Mouse (Mus musculus) hindbrain, embryonic 14.5 days (tissue): ENCODE data around the gene Sap18b. TPM values are rescaled to one million over a fixed set of nuclear protein-coding genes. Genes with fewer than 3 reads are reported as not detected.

Experiments
- ATAC-seq: fragments of 200-750 bp; cut with Nextera tagmentation; 2 replicates; pipeline ENCODE4 v1.8.0; 2017; ENCODE audit warnings: moderate number of reproducible peaks, mild to moderate bottlenecking, moderate TSS enrichment, moderate library complexity; ENCODE audit not compliant: low FRiP score
- DNase-seq: peaks from one replicate; pipeline ENCODE4 v3.0.0-alpha.2; 2015; ENCODE audit warnings: low spot score
- H3K27ac ChIP-seq: fragments of 300-500 bp; sonication (generic); 2 replicates; pipeline ENCODE4 v1.5.1; 2014; ENCODE audit warnings: mild to moderate bottlenecking, moderate library complexity
- H3K27me3 ChIP-seq: fragments of 300-500 bp; sonication (generic); 2 replicates; pipeline ENCODE4 v1.6.1; 2014; ENCODE audit warnings: mild to moderate bottlenecking, low read length, mixed read lengths; ENCODE audit not compliant: control insufficient read depth, insufficient read depth
- H3K36me3 ChIP-seq: fragments of 300-500 bp; sonication (generic); replicated peaks from 2 replicates; pipeline ENCODE4 v1.6.1; 2014; ENCODE audit not compliant: control insufficient read depth, insufficient read depth
- H3K4me1 ChIP-seq: fragments of 300-500 bp; sonication (generic); replicated peaks from 2 replicates; pipeline ENCODE4 v1.6.1; 2014; ENCODE audit warnings: antibody characterized with exemption, low read length, mixed read lengths; ENCODE audit not compliant: control insufficient read depth, insufficient read depth
- H3K4me2 ChIP-seq: fragments of 300-500 bp; sonication (generic); replicated peaks from 2 replicates; pipeline ENCODE4 v1.6.1; 2014; ENCODE audit warnings: mild to moderate bottlenecking, moderate library complexity
- H3K4me3 ChIP-seq: fragments of 300-500 bp; sonication (generic); replicated peaks from 2 replicates; pipeline ENCODE4 v1.5.1; 2014; ENCODE audit warnings: mild to moderate bottlenecking, low read length
- H3K9ac ChIP-seq: fragments of 300-500 bp; sonication (generic); 2 replicates; pipeline ENCODE4 v1.6.1; 2014
- H3K9me3 ChIP-seq: fragments of 300-500 bp; sonication (generic); 2 replicates; pipeline ENCODE4 v1.6.1; 2016; ENCODE audit warnings: low read length; ENCODE audit not compliant: control insufficient read depth
- WGBS: fragments of 180-500 bp; shearing (Covaris S2); extraction: QIAGEN DNeasy Blood & Tissue Kit; methylation state at CpG from one replicate; pipeline ENCODE4 v1.1.7; 2014; 5-methylcytosine and 5-hydroxymethylcytosine counted together
- polyA plus RNA-seq: library from polyadenylated mRNA; unstranded; fragments of >200 nt; fragmentation: Nextera tagmentation; extraction: Ambion mirVana; gene quantifications from 2 replicates; pipeline ENCODE4 v1.2.1, GENCODE M21; 2014

Gene Sap18b
- polyA plus RNA-seq, 1 experiment from 2014 or later, result 266 TPM

GRCm38 (mm10) chr8:95835891-95836290 is 10.7 kb downstream of the Sap18b start:
- H3K4me1 ChIP-seq, result 0 out of 2 replicates have a peak, but pooled peaks cover 9% of the 10 kb centered on the region
- DNase-seq (no peak), ATAC-seq (no peak)
- H3K36me3 ChIP-seq, result peaks cover 33% of the 10 kb centered on the region
- 75% methylated on average over 4 of the region's 4 CpGs for WGBS
- H3K9me3 ChIP-seq, result no peaks in the 10 kb centered on the region
- H3K27me3 ChIP-seq, result no peaks in the 10 kb centered on the region
- no peak overlapping the region for H3K4me3 ChIP-seq
- no peak overlapping the region for H3K4me2 ChIP-seq
- no peak overlapping the region for H3K27ac ChIP-seq
- H3K9ac ChIP-seq, result no peak overlapping the region

- Histone ChIP-seq H3K27me3 (no peaks in the 10 kb centered on the region), H3K36me3 (peaks cover 46% of the 10 kb centered on the region), H3K9me3 (no peaks in the 10 kb centered on the region), H3K4me1 (0 out of 2 replicates have a peak, but pooled peaks cover 9% of the 10 kb centered on the region), H3K27ac (no peak overlapping the region), H3K4me2 (no peak overlapping the region), H3K4me3 (no peak overlapping the region), H3K9ac (no peak overlapping the region)
- WGBS, result 93% methylated on average over 10 of the region's 10 CpGs
- ATAC-seq (no peak), DNase-seq (no peak)
These were observed 12.1 kb downstream of the Sap18b start for GRCm38 (mm10) chr8:95837266-95837665.

GRCm38 (mm10) chr8:95839289-95839688 is 14.1 kb downstream of the Sap18b start:
- Histone ChIP-seq H3K9me3 (no peaks in the 10 kb centered on the region), H3K4me1 (no peaks in the 10 kb centered on the region), H3K27ac (no peak overlapping the region), H3K9ac (no peak overlapping the region), H3K27me3 (no peaks in the 10 kb centered on the region), H3K4me2 (no peak overlapping the region), H3K4me3 (no peak overlapping the region), H3K36me3 (peaks cover 66% of the 10 kb centered on the region)
- no peak for ATAC-seq
- DNase-seq, result no peak
- 96% methylated on average over 4 of the region's 4 CpGs for WGBS

- Histone ChIP-seq H3K4me2 (no peak overlapping the region), H3K36me3 (peaks cover 73% of the 10 kb centered on the region), H3K27ac (no peak overlapping the region), H3K27me3 (no peaks in the 10 kb centered on the region), H3K9ac (no peak overlapping the region), H3K4me1 (no peaks in the 10 kb centered on the region), H3K9me3 (no peaks in the 10 kb centered on the region), H3K4me3 (no peak overlapping the region)
- DNase-seq (no peak), ATAC-seq (no peak)
- 92% methylated on average over 15 of the region's 15 CpGs for WGBS
These were observed 16.3 kb downstream of the Sap18b start for GRCm38 (mm10) chr8:95841436-95841835.

- Histone ChIP-seq H3K4me1 (no peaks in the 10 kb centered on the region), H3K9ac (no peak overlapping the region), H3K4me3 (no peak overlapping the region), H3K27ac (no peak overlapping the region), H3K9me3 (no peaks in the 10 kb centered on the region), H3K4me2 (no peak overlapping the region), H3K36me3 (peaks cover 72% of the 10 kb centered on the region), H3K27me3 (no peaks in the 10 kb centered on the region)
- ATAC-seq, result no peak
- WGBS, result 92% methylated on average over 6 of the region's 6 CpGs
- no peak for DNase-seq
These were observed 18.8 kb downstream of the Sap18b start for GRCm38 (mm10) chr8:95843968-95844367.

- Histone ChIP-seq H3K36me3 (peaks cover 62% of the 10 kb centered on the region), H3K4me3 (no peak overlapping the region), H3K9me3 (no peaks in the 10 kb centered on the region), H3K27ac (no peak overlapping the region), H3K27me3 (no peaks in the 10 kb centered on the region), H3K4me1 (no peaks in the 10 kb centered on the region), H3K9ac (no peak overlapping the region), H3K4me2 (no peak overlapping the region)
- WGBS, result 89% methylated on average over 7 of the region's 7 CpGs
- ATAC-seq (no peak), DNase-seq (no peak)
These were observed 19.9 kb downstream of the Sap18b start for GRCm38 (mm10) chr8:95845026-95845425.

- no peak overlapping the region for H3K4me2 ChIP-seq
- DNase-seq (no peak), ATAC-seq (no peak)
- no peak overlapping the region for H3K4me3 ChIP-seq
- H3K9ac ChIP-seq, result no peak overlapping the region
- H3K27me3 ChIP-seq, result no peaks in the 10 kb centered on the region
- H3K27ac ChIP-seq, result no peak overlapping the region
- H3K9me3 ChIP-seq, result no peaks in the 10 kb centered on the region
- peaks cover 34% of the 10 kb centered on the region for H3K36me3 ChIP-seq
- H3K4me1 ChIP-seq, result peaks cover 9% of the 10 kb centered on the region
- 81% methylated on average over 24 of the region's 24 CpGs for WGBS
These were observed 23.0 kb downstream of the Sap18b start for GRCm38 (mm10) chr8:95848061-95848551.

GRCm38 (mm10) chr8:95848734-95849464 is 23.8 kb downstream of the Sap18b start:
- Histone ChIP-seq H3K4me2 (no peak overlapping the region), H3K9me3 (no peaks in the 10 kb centered on the region), H3K27ac (no peak overlapping the region), H3K27me3 (no peaks in the 10 kb centered on the region), H3K4me3 (no peak overlapping the region), H3K4me1 (peaks cover 9% of the 10 kb centered on the region), H3K36me3 (peaks cover 26% of the 10 kb centered on the region), H3K9ac (no peak overlapping the region)
- DNase-seq, result no peak
- no peak for ATAC-seq
- WGBS, result 92% methylated on average over 19 of the region's 19 CpGs

- DNase-seq (no peak), ATAC-seq (no peak)
- no peak overlapping the region for H3K9ac ChIP-seq
- peaks cover 9% of the 10 kb centered on the region for H3K4me1 ChIP-seq
- no peaks in the 10 kb centered on the region for H3K27me3 ChIP-seq
- H3K4me3 ChIP-seq, result no peak overlapping the region
- H3K27ac ChIP-seq, result no peak overlapping the region
- 88% methylated on average over 2 of the region's 2 CpGs for WGBS
- H3K4me2 ChIP-seq, result no peak overlapping the region
- H3K36me3 ChIP-seq, result peaks cover 15% of the 10 kb centered on the region; the same call in 1 of the 2 replicates
- no peaks in the 10 kb centered on the region for H3K9me3 ChIP-seq
These were observed 25.2 kb downstream of the Sap18b start for GRCm38 (mm10) chr8:95850326-95850725.
